Mouse (Mus musculus): ENCODE measurements around the gene Stk17b. TPM values are rescaled to one million over a fixed set of nuclear protein-coding genes. Genes with fewer than 3 reads are reported as not detected.
"Not testable (repeated sequence)": the region's sequence is repeated elsewhere in the genome, so short reads cannot be mapped to it uniquely, and the experiment has no call there.

Gene Stk17b
- total RNA-seq, 2 experiments from 2014 or later, result 7.4 to 8.7 TPM

- DNase-seq (ENCODE audit: low spot score in 2 of 2), result no peak
- intact Hi-C loops (cut with DNase I), result no loop called here
These were observed 44.2 kb downstream of the Stk17b start for GRCm38 (mm10) chr1:53740777-53741336.

GRCm38 (mm10) chr1:53740077-53740776 lies 44.8 kb downstream of the Stk17b start:
- intact Hi-C loops (cut with DNase I); DNase-seq (ENCODE audit: low spot score in 2 of 2): not testable (repeated sequence)

GRCm38 (mm10) chr1:53736583-53736982 lies 48.4 kb downstream of the Stk17b start:
- intact Hi-C loops (cut with DNase I), result no loop called here
- DNase-seq (ENCODE audit: low spot score in 2 of 2), result no peak

- DNase-seq (ENCODE audit: low spot score in 2 of 2), result no peak
- intact Hi-C loops (cut with DNase I), result no loop called here
These were observed 56.4 kb downstream of the Stk17b start for GRCm38 (mm10) chr1:53728489-53729225.

GRCm38 (mm10) chr1:53726883-53727282 lies 58.1 kb downstream of the Stk17b start:
- intact Hi-C loops (cut with DNase I), result no loop called here
- no peak for DNase-seq (ENCODE audit: low spot score in 2 of 2)

GRCm38 (mm10) chr1:53721353-53721752 lies 63.7 kb downstream of the Stk17b start:
- DNase-seq (ENCODE audit: low spot score in 2 of 2), result no peak
- intact Hi-C loops (cut with DNase I), result no loop called here

GRCm38 (mm10) chr1:53720601-53721351 lies 64.2 kb downstream of the Stk17b start:
- intact Hi-C loops (cut with DNase I), result no loop called here
- DNase-seq (ENCODE audit: low spot score in 2 of 2), result no peak

- intact Hi-C loops (cut with DNase I), result loop anchor here (5.0 kb wide), 2 partner anchors 181 to 616 kb away; no protein-coding TSS in a partner anchor
- no peak for DNase-seq (ENCODE audit: low spot score in 2 of 2)
These were observed 69.0 kb downstream of the Stk17b start for GRCm38 (mm10) chr1:53715966-53716515.

- intact Hi-C loops (cut with DNase I), result loop anchor here (5.0 kb wide), 2 partner anchors 182 to 617 kb away; no protein-coding TSS in a partner anchor
- DNase-seq (ENCODE audit: low spot score in 2 of 2), result no peak
These were observed 69.6 kb downstream of the Stk17b start for GRCm38 (mm10) chr1:53715446-53715845.

GRCm38 (mm10) chr1:53713383-53713782 lies 71.6 kb downstream of the Stk17b start:
- DNase-seq (ENCODE audit: low spot score in 2 of 2), result peak; percentile 19 to 38
- intact Hi-C loops (cut with DNase I), result not testable (repeated sequence)

- intact Hi-C loops (cut with DNase I), result no loop called here
- DNase-seq (ENCODE audit: low spot score in 2 of 2), result no peak
These were observed 74.0 kb downstream of the Stk17b start for GRCm38 (mm10) chr1:53711069-53711468.

GRCm38 (mm10) chr1:53709602-53710001 lies 75.4 kb downstream of the Stk17b start:
- DNase-seq (ENCODE audit: low spot score in 2 of 2); intact Hi-C loops (cut with DNase I): not testable (repeated sequence)

GRCm38 (mm10) chr1:53706431-53707361 lies 78.3 kb downstream of the Stk17b start, which contains the start of gene Dnah7a:
Dnah7a (minus strand) TSS chr1:53706784.
- intact Hi-C loops (cut with DNase I), result no loop called here
- DNase-seq (ENCODE audit: low spot score in 2 of 2), result peak; percentile 67 to 68

Other genes starting within 250 kb of the Stk17b start
- 1 to 10 TPM; 6.1 to 7.3 TPM for gene Dnah7a, start 78.4 kb downstream of the Stk17b start, total RNA-seq (2021)

Data from left cerebral cortex, postnatal 36 days (tissue).